Mouse (Mus musculus): ENCODE data around the gene Ttll1.

Gene Ttll1

GRCm38 (mm10) chr15:83510805-83511405, at the start of gene Ttll1:
Gene Ttll1 (minus strand): TSS chr15:83510893.
- DNase-seq (ENCODE audit: low spot score in 2 of 2) = peak; percentile 88 to 89

GRCm38 (mm10) chr15:83555161-83555974, 44.7 kb upstream of the Ttll1 start:
- DNase-seq (ENCODE audit: low spot score in 2 of 2) = peak; percentile 65 to 85

GRCm38 (mm10) chr15:83553831-83554230, 43.1 kb upstream of the Ttll1 start:
- DNase-seq (ENCODE audit: low spot score in 2 of 2) = no peak

GRCm38 (mm10) chr15:83550137-83550536, 39.4 kb upstream of the Ttll1 start:
- no peak for DNase-seq (ENCODE audit: low spot score in 2 of 2)

- no peak for DNase-seq (ENCODE audit: low spot score in 2 of 2)
Measured at GRCm38 (mm10) chr15:83547144-83547543, 36.5 kb upstream of the Ttll1 start.

- no peak for DNase-seq (ENCODE audit: low spot score in 2 of 2)
Measured at GRCm38 (mm10) chr15:83546029-83546428, 35.3 kb upstream of the Ttll1 start.

GRCm38 (mm10) chr15:83541647-83542287, 31.1 kb upstream of the Ttll1 start:
- DNase-seq (ENCODE audit: low spot score in 2 of 2) = no peak

GRCm38 (mm10) chr15:83539905-83540304, 29.2 kb upstream of the Ttll1 start:
- no peak for DNase-seq (ENCODE audit: low spot score in 2 of 2)

GRCm38 (mm10) chr15:83538855-83539254, 28.2 kb upstream of the Ttll1 start:
- no peak for DNase-seq (ENCODE audit: low spot score in 2 of 2)

GRCm38 (mm10) chr15:83535890-83536231, 25.2 kb upstream of the Ttll1 start:
- DNase-seq (ENCODE audit: low spot score in 2 of 2) = no peak

- no peak for DNase-seq (ENCODE audit: low spot score in 2 of 2)
Measured at GRCm38 (mm10) chr15:83534960-83535889, 24.5 kb upstream of the Ttll1 start.

- DNase-seq (ENCODE audit: low spot score in 2 of 2) = no peak
Measured at GRCm38 (mm10) chr15:83532606-83533005, 21.9 kb upstream of the Ttll1 start.

GRCm38 (mm10) chr15:83531961-83532469, 21.3 kb upstream of the Ttll1 start:
- DNase-seq (ENCODE audit: low spot score in 2 of 2) = no peak

- no peak for DNase-seq (ENCODE audit: low spot score in 2 of 2)
Measured at GRCm38 (mm10) chr15:83530688-83531087, 20.0 kb upstream of the Ttll1 start.

GRCm38 (mm10) chr15:83530233-83530632, 19.5 kb upstream of the Ttll1 start:
- DNase-seq (ENCODE audit: low spot score in 2 of 2) = no peak

GRCm38 (mm10) chr15:83529765-83530164, 19.1 kb upstream of the Ttll1 start:
- no peak for DNase-seq (ENCODE audit: low spot score in 2 of 2)

- DNase-seq (ENCODE audit: low spot score in 2 of 2) = no peak
Measured at GRCm38 (mm10) chr15:83528892-83529291, 18.2 kb upstream of the Ttll1 start.

GRCm38 (mm10) chr15:83527747-83528146, 17.1 kb upstream of the Ttll1 start:
- DNase-seq (ENCODE audit: low spot score in 2 of 2) = no peak

GRCm38 (mm10) chr15:83527092-83527437, 16.4 kb upstream of the Ttll1 start:
- DNase-seq (ENCODE audit: low spot score in 2 of 2) = no peak

- no peak for DNase-seq (ENCODE audit: low spot score in 2 of 2)
Measured at GRCm38 (mm10) chr15:83526424-83527091, 15.9 kb upstream of the Ttll1 start, which contains the start of gene Bik. Gene Bik (plus strand): TSS chr15:83526862.

GRCm38 (mm10) chr15:83524333-83524729, 13.6 kb upstream of the Ttll1 start:
- DNase-seq (ENCODE audit: low spot score in 2 of 2) = no peak

Data from frontal cortex, postnatal 25 days (tissue).